Mouse (Mus musculus) E14TG2a.4 (cell line): ENCODE data around the gene Cops7a.

Experiments used
- CTCF ChIP-seq: conservative IDR thresholded peaks from 2 replicates; pipeline ENCODE4 v1.5.1; 2014; ENCODE audit warnings: low read length
- NANOG ChIP-seq: IDR thresholded peaks from 2 replicates; pipeline ENCODE4 v1.6.1; 2014; ENCODE audit warnings: borderline replicate concordance, low read length, mixed read lengths
- POU5F1 ChIP-seq: IDR thresholded peaks from 2 replicates; pipeline ENCODE4 v1.6.1; 2014; ENCODE audit warnings: low read length, borderline replicate concordance

- TF ChIP-seq CTCF: no peak
- TF ChIP-seq POU5F1: no peak
- no peak for TF ChIP-seq NANOG
These were observed 44.8 kb downstream of the Cops7a start for GRCm38 (mm10) chr6:124920318-124921085.
